Mouse (Mus musculus) lung, embryonic 15.5 days (tissue): ENCODE results near the gene Tecpr1. TPM values are rescaled to one million over a fixed set of nuclear protein-coding genes. Genes with fewer than 3 reads are reported as not detected.

Source experiments
- ATAC-seq: fragments of 200-750 bp; cut with Nextera tagmentation; 2 replicates; pipeline ENCODE4 v1.8.0; 2017; ENCODE audit warnings: moderate number of reproducible peaks, borderline replicate concordance; ENCODE audit not compliant: low FRiP score, low TSS enrichment; ENCODE audit errors: extremely low read depth
- H3K27ac ChIP-seq: fragments of 300-500 bp; sonication (generic); 2 replicates; pipeline ENCODE4 v1.5.1; 2015; ENCODE audit warnings: moderate library complexity, mild to moderate bottlenecking, inconsistent platforms
- H3K27me3 ChIP-seq: fragments of 300-500 bp; sonication (generic); 2 replicates; pipeline ENCODE4 v1.6.1; 2015; ENCODE audit warnings: inconsistent platforms
- H3K36me3 ChIP-seq: fragments of 300-500 bp; sonication (generic); 2 replicates; pipeline ENCODE4 v1.6.1; 2015; ENCODE audit warnings: inconsistent platforms
- H3K4me1 ChIP-seq: fragments of 300-500 bp; sonication (generic); 2 replicates; pipeline ENCODE4 v1.6.1; 2015; ENCODE audit warnings: inconsistent platforms
- H3K4me2 ChIP-seq: fragments of 300-500 bp; sonication (generic); 2 replicates; pipeline ENCODE4 v1.6.1; 2015; ENCODE audit warnings: inconsistent platforms, mild to moderate bottlenecking, moderate library complexity
- H3K4me3 ChIP-seq: fragments of 300-500 bp; sonication (generic); 2 replicates; pipeline ENCODE4 v1.5.1; 2015; ENCODE audit warnings: mild to moderate bottlenecking, inconsistent platforms
- H3K9ac ChIP-seq: fragments of 300-500 bp; sonication (generic); 2 replicates; pipeline ENCODE4 v1.6.1; 2015; ENCODE audit warnings: inconsistent platforms
- H3K9me3 ChIP-seq: fragments of 300-500 bp; sonication (generic); 2 replicates; pipeline ENCODE4 v1.6.1; 2016; ENCODE audit warnings: inconsistent platforms
- WGBS: fragments of 180-500 bp; shearing (Covaris S2); methylation state at CpG from one replicate; pipeline ENCODE4 v1.1.7; 2015; 5-methylcytosine and 5-hydroxymethylcytosine counted together
- polyA plus RNA-seq: library from polyadenylated mRNA; unstranded; fragments of >200 nt; fragmentation: Nextera tagmentation; extraction: Ambion mirVana; gene quantifications from 2 replicates; pipeline ENCODE4 v1.2.1, GENCODE M21; 2015

The Tecpr1 gene
- polyA plus RNA-seq, 1 experiment from 2014 or later: 25.1 TPM

DNA sequence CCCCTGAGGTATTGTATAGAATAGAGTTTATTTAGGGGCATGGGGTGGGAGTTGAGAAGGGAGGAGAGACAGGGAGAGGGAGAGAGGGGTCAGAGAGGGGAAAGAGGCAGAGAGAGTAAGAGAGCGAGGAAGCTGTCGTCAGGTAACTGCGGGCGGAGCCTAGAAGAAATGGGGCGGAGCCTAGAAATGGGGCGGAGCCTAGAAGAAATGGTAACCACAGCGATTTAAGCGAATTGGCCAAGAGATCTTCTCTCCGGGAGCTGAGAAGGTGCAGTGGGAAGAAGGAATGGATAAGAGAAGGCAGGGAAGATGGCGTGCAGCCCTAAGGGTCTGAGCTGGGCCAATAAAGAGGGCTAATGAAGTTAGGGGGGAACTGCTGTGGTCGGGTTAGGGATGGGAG is 2.8 kb upstream of the Tecpr1 start:
- 33% methylated on average over 11 of the region's 11 CpGs for WGBS
- Histone ChIP-seq H3K27me3 (no peaks in the 10 kb centered on the region), H3K36me3 (no peaks in the 10 kb centered on the region), H3K4me3 (no peak overlapping the region), H3K9ac (no peak overlapping the region), H3K27ac (no peak overlapping the region), H3K9me3 (no peaks in the 10 kb centered on the region), H3K4me2 (no peak overlapping the region), H3K4me1 (peaks cover 24% of the 10 kb centered on the region)
- no peak for ATAC-seq

DNA sequence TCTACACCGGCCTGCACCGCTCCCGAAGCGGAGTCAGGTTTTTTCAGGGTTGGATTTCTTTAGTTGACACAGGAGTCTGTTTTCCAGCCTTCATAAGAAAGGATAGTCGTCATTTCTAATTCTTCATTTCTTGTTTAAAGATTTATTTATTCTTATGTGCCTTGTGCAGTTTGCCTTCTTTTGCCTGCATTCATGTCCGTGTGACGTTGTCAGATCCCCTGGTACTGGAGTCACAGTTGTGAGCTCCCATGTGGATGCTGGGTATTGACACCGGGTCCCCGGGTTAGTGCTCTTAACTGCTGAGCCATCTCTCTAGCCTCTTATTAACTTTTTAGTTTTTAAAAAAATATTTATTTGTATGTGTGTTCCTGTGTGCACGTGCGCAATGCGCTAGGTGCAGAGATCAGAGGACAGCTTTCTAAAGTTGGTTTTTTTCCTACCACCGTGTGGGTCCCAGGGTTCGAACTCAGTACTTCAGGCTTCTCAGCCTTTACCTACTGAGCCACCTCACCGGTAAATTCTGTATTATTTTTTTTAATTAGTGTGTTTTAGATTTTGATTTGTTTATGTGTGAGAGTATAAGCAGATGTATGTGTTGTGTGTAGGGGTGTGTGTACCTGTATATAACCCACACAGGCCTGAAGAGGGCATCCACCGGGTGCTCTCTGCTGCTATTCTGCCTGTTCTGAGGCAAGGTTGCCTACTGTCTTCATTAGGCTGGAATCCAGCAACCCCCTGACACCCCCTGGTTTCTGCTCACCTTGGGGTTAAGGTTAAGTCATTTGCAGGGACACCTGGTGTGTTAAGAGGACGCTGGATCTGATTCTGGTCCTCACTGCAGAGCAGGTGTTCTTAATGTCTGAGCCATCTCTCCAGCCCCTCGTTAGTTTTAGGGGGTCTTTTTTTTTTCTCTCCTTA is 743 bp upstream of the Tecpr1 start:
- peak; percentile 17; the same call in 1 of the 2 replicates for ATAC-seq
- Histone ChIP-seq H3K9me3 (no peaks in the 10 kb centered on the region), H3K4me3 (peak overlapping the region; percentile 67), H3K4me2 (peak overlapping the region; percentile 77), H3K4me1 (peaks cover 24% of the 10 kb centered on the region), H3K27me3 (no peaks in the 10 kb centered on the region), H3K36me3 (no peaks in the 10 kb centered on the region), H3K9ac (peak overlapping the region; percentile 66), H3K27ac (peak overlapping the region; percentile 74)
- WGBS: 22% methylated on average over 18 of the region's 18 CpGs

DNA sequence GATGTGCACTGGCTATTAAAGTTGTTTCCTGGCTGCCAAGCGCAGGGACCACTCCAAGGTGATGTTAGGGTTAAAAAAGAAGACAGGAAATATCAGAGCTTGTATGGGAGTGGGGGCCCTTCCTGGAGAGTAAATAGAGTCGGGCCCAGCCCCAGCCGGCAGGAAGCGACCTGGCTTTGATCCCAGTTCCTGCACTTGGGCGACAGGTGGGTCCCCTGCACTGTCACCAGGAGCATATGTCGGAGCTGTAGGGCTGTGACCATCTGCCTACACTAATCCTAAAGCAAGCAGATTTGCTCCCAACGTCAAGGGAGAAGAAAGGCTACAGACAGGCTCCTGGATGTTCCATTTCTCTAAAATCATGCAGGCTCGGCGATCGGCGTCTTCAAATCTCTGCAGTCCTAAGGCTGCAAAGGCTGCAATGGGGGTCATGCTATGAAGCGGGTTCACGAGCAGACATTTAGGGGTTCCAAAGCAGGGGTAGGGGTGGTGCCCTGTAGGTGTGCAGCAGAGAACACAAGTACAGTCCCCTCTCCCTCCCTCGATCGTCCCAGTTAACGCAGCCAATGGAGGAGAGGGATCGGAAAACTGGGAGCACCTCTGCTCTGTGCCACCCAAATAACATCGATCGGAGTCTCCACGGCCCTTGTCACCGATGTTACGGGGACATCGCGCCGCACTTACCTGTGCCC is 458 bp downstream of the Tecpr1 start:
- no peaks in the 10 kb centered on the region for H3K9me3 ChIP-seq
- peak overlapping the region; percentile 66 for H3K9ac ChIP-seq
- peaks cover 24% of the 10 kb centered on the region for H3K4me1 ChIP-seq
- peak overlapping the region; percentile 70 for H3K27ac ChIP-seq
- peak; percentile 58 for ATAC-seq
- H3K36me3 ChIP-seq: no peaks in the 10 kb centered on the region
- H3K27me3 ChIP-seq: no peaks in the 10 kb centered on the region
- H3K4me2 ChIP-seq: peak overlapping the region; percentile 77
- WGBS: under 1% methylated on average over 25 of the region's 25 CpGs
- peak overlapping the region; percentile 67 for H3K4me3 ChIP-seq

DNA sequence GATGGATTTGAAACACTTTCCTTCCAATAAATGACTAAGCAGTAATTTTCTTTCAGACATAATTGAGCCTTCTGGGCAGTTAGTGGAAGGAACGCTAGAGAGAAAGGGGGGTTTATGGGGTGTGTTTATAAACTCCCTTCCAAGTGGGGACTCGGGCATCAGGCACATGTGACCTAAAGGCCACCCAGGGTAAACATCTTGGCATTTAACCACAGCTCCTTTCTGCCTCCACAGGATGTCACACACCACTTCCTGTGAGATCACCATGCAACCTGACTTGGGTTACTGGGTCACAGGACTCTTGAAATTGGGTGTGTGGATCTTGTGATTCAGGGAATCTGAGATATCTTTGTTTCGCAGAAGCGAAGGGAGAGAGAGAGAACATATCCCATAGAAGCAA is 2.1 kb downstream of the Tecpr1 start:
- H3K9me3 ChIP-seq: no peaks in the 10 kb centered on the region
- H3K4me1 ChIP-seq: peaks cover 24% of the 10 kb centered on the region
- H3K36me3 ChIP-seq: no peaks in the 10 kb centered on the region
- 49% methylated on average over 4 of the region's 4 CpGs for WGBS
- no peaks in the 10 kb centered on the region for H3K27me3 ChIP-seq
- no peak overlapping the region for H3K4me3 ChIP-seq
- no peak overlapping the region; the same call in 1 of the 2 replicates for H3K4me2 ChIP-seq
- no peak overlapping the region for H3K9ac ChIP-seq
- no peak overlapping the region for H3K27ac ChIP-seq
- no peak for ATAC-seq

DNA sequence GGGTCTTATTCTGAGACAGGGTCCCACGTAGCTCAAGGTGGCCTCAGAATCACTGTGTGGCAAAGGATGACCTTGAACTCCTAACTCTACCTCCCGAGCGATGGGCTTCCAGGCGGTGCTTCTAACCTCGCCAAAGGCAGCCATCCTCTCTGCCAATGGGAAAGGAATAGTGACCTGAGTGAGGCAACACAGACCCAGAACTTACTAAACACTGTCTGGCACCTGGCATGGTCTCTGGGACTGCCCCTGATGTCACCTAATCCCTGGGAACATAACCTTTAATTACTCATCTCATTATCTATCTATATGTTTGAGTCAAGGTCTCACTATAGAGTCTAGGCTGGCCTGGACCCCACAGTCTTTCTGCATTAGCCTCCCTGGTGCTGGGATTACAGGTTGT is 3.5 kb downstream of the Tecpr1 start:
- no peak overlapping the region for H3K4me3 ChIP-seq
- no peaks in the 10 kb centered on the region for H3K27me3 ChIP-seq
- H3K4me2 ChIP-seq: no peak overlapping the region
- H3K4me1 ChIP-seq: peaks cover 24% of the 10 kb centered on the region
- no peak overlapping the region for H3K9ac ChIP-seq
- no peaks in the 10 kb centered on the region for H3K9me3 ChIP-seq
- 78% methylated on average over 5 of the region's 5 CpGs for WGBS
- ATAC-seq: no peak
- H3K27ac ChIP-seq: no peak overlapping the region
- no peaks in the 10 kb centered on the region for H3K36me3 ChIP-seq

DNA sequence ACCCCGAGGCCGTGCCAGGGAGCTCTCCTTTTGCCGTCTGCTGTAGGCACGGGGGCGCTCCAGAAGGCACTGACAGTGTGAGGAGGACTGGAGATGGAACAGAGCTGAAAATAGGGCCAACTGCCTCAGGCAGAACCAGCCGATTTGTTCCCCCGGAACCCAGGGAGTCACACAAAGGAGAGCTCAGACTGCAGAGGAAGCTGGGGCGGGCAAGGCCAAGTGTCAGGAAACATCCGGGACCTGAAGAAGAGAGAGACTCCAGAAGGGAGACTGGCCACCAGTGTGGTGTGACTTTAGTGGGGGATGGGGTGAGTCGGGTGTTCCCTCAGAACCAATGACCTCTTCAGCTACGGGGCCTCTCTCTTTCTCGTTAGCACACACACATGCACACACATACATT is 4.1 kb downstream of the Tecpr1 start:
- no peak for ATAC-seq
- Histone ChIP-seq H3K4me1 (peaks cover 21% of the 10 kb centered on the region), H3K4me3 (no peak overlapping the region), H3K4me2 (no peak overlapping the region), H3K9me3 (no peaks in the 10 kb centered on the region), H3K27ac (no peak overlapping the region), H3K36me3 (no peaks in the 10 kb centered on the region), H3K9ac (no peak overlapping the region), H3K27me3 (no peaks in the 10 kb centered on the region)
- WGBS: 69% methylated on average over 12 of the region's 12 CpGs

DNA sequence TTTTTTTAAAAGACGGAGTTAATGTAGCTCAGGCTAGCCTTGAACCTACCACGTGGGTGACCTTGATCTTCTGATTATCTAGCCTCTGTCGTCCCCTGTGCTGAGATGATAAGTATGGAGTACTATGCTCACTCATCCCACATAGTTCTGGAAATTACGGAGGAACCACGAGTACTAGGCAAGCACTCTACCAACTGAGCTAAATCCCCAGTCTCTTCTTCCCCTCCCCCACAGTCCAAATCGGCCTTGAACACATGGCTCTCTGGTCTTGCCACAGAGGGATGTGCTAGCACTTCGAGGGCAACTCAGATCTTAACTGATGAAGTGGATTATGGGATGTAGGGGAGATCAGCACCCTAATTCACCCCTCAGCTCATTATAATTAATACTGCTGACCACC is 5.4 kb downstream of the Tecpr1 start:
- H3K27me3 ChIP-seq: no peaks in the 10 kb centered on the region
- no peak overlapping the region for H3K4me2 ChIP-seq
- no peak overlapping the region for H3K4me3 ChIP-seq
- H3K27ac ChIP-seq: no peak overlapping the region
- H3K9ac ChIP-seq: no peak overlapping the region
- no peaks in the 10 kb centered on the region for H3K9me3 ChIP-seq
- ATAC-seq: no peak
- peaks cover 6% of the 10 kb centered on the region for H3K36me3 ChIP-seq
- peaks cover 16% of the 10 kb centered on the region for H3K4me1 ChIP-seq
- WGBS: 88% methylated on average over 7 of the region's 7 CpGs

DNA sequence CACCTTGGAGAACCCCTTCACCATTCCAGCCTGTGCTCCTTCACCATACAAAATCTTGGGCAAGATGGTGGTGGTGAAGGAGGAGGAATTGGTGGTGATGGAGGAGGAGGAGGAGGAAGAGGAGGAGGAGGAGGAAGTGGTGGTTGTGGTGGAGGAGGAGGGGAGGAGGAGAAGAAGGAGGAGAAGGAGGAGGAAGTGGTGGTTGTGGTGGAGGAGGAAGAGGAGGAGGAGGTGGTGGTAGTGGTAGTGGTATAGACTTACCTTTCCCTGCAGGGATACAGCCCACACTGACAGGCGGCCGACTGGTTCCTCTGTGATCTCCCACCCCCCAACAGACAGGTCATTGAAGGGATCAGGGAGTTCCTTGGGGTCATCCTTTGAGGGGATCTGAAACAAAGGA is 7.4 kb downstream of the Tecpr1 start:
- Histone ChIP-seq H3K4me2 (no peak overlapping the region), H3K36me3 (peaks cover 6% of the 10 kb centered on the region), H3K4me3 (no peak overlapping the region), H3K9ac (no peak overlapping the region), H3K27ac (no peak overlapping the region), H3K9me3 (no peaks in the 10 kb centered on the region), H3K4me1 (no peaks in the 10 kb centered on the region), H3K27me3 (no peaks in the 10 kb centered on the region)
- 81% methylated on average over 2 of the region's 2 CpGs for WGBS
- no peak for ATAC-seq

DNA sequence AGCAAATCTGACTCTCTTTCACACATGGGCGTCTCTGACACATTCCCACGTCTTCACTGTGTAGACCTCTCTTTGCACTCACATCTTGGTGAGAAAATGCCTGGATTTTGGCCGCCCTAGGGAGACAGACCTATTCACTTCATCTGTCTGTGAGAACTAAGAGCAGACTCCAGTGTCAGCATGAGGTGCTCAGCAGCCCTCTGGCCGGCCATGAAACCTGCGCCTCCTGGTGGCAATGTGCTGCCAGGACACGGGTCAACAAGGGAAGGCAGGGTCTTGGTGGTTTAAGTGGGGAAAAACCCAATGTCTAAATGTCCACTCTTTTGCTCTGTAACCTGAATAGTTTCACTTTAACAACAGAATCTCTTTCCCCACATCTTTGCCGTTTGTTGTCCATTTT is 9.0 kb downstream of the Tecpr1 start:
- H3K9me3 ChIP-seq: no peaks in the 10 kb centered on the region
- H3K9ac ChIP-seq: no peak overlapping the region
- H3K4me1 ChIP-seq: no peaks in the 10 kb centered on the region
- no peak for ATAC-seq
- H3K27me3 ChIP-seq: no peaks in the 10 kb centered on the region
- H3K27ac ChIP-seq: no peak overlapping the region
- no peak overlapping the region for H3K4me3 ChIP-seq
- peaks cover 12% of the 10 kb centered on the region for H3K36me3 ChIP-seq
- no peak overlapping the region for H3K4me2 ChIP-seq
- 33% methylated on average over 7 of the region's 7 CpGs for WGBS

DNA sequence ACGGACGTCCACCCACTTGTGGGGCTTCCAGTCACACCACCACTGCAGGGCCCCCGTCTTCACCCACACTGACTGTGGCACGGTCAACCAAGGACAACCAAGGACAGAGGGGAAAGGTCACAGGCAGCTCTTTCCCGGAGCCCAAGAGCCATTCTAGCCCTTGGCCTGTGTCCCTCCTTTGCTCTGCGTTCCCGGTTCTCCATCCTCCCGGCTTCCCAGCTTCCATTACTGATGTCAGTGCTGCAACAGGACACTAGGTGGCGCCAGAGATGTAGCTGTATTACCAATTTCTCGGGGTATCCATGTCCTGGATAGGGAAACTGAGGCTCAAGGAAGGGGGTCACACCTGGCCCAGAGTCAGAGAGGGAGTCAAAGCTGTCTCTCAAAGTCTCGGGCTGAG is 15.9 kb downstream of the Tecpr1 start:
- no peaks in the 10 kb centered on the region; the same call in 1 of the 2 replicates for H3K9me3 ChIP-seq
- H3K4me1 ChIP-seq: no peaks in the 10 kb centered on the region
- H3K4me3 ChIP-seq: no peak overlapping the region
- peaks cover 34% of the 10 kb centered on the region for H3K36me3 ChIP-seq
- H3K9ac ChIP-seq: no peak overlapping the region
- H3K4me2 ChIP-seq: no peak overlapping the region
- no peak; the same call in 1 of the 2 replicates for ATAC-seq
- no peaks in the 10 kb centered on the region for H3K27me3 ChIP-seq
- no peak overlapping the region for H3K27ac ChIP-seq
- 49% methylated on average over 11 of the region's 11 CpGs for WGBS

DNA sequence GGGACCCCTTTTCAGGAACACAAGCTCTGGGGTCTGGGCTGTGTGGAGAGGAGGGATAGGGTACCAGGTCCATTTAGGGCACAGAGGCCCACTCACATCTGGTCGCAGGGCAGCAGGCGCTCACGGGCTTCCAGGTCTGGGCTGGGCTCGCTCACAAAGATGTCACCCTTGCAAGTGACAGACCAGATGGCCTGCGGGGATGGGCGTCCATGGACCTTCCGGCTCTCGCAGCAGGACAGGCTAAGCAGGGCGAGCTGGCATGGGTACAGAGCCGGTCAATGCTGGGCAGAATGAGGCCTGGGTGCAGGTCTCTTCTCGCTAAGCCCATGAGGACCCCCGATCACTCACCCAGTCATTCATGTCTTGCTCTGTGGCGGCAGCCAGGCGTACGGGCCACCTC is 17.3 kb downstream of the Tecpr1 start:
- Histone ChIP-seq H3K9ac (no peak overlapping the region), H3K4me1 (no peaks in the 10 kb centered on the region), H3K4me2 (no peak overlapping the region), H3K27me3 (no peaks in the 10 kb centered on the region), H3K36me3 (peaks cover 42% of the 10 kb centered on the region), H3K9me3 (no peaks in the 10 kb centered on the region; the same call in 1 of the 2 replicates), H3K4me3 (no peak overlapping the region), H3K27ac (no peak overlapping the region)
- no peak for ATAC-seq
- WGBS: 93% methylated on average over 15 of the region's 15 CpGs

DNA sequence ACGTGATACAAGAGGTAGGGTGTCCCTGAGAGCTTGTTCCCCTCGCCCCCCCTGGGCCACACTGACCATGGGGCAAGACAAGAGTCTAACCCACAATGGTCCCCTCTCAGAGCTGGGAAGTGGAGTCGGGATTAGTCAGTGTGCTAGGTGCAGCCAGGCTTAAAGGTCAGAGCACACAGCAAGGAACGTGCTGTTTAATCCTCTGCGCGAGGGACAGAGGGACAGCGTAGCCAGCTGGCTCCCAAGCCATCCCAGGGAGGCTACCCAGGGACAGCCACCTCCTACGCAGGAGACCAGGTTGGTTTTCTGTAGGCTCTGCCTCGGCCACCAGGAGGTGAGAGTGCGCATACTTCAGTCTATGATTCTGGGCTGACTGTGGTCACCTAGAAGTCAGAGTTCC is 18.5 kb downstream of the Tecpr1 start:
- Histone ChIP-seq H3K4me3 (no peak overlapping the region), H3K36me3 (peaks cover 41% of the 10 kb centered on the region)
- ATAC-seq: no peak

More for the DNA sequence above, 18.5 kb downstream of the Tecpr1 start:
- no peak overlapping the region for H3K4me2 ChIP-seq
- H3K4me1 ChIP-seq: no peaks in the 10 kb centered on the region
- no peaks in the 10 kb centered on the region for H3K27me3 ChIP-seq
- 73% methylated on average over 10 of the region's 10 CpGs for WGBS
- H3K9ac ChIP-seq: no peak overlapping the region
- H3K9me3 ChIP-seq: no peaks in the 10 kb centered on the region; the same call in 1 of the 2 replicates
- H3K27ac ChIP-seq: no peak overlapping the region
